Mouse (Mus musculus) MEL (cell line): ENCODE results near the gene Ganab. TPM values are rescaled to one million over a fixed set of nuclear protein-coding genes. Genes with fewer than 3 reads are reported as not detected.
A peak's percentile ranks its signal among the peaks of the same experiment; 100 is the strongest.

ENCODE experiments used
- DNase-seq: peaks from one replicate; pipeline ENCODE4 v3.0.0; 2011; ENCODE audit warnings: low read depth, low spot score
- H3K27ac ChIP-seq: 2 replicates; pipeline ENCODE4 v1.5.1; 2012; ENCODE audit warnings: low read depth, mild to moderate bottlenecking, control low read depth, low read length, moderate library complexity; ENCODE audit not compliant: control insufficient read depth
- H3K27me3 ChIP-seq, 2 experiments: fragments of 150-350 bp in 1 of 2; sonication (generic) in 1 of 2; 2 replicates each; pipeline ENCODE4 v1.6.1; 2012; ENCODE audit warnings: low read length in 2 of 2, mild to moderate bottlenecking in 2 of 2, improper control_type of control experiment in 1 of 2, moderate library complexity in 1 of 2; ENCODE audit not compliant: insufficient read depth in 2 of 2, control insufficient read depth in 1 of 2
- H3K36me3 ChIP-seq, 2 experiments: 2 replicates each; pipeline ENCODE4 v1.6.1; 2012 to 2014; ENCODE audit warnings: low read length in 2 of 2, improper control_type of control experiment in 1 of 2, inconsistent platforms in 1 of 2, mild to moderate bottlenecking in 1 of 2; ENCODE audit not compliant: insufficient read depth in 2 of 2, control insufficient read depth in 1 of 2
- H3K4me1 ChIP-seq, 2 experiments: fragments of 150-350 bp in 1 of 2; sonication (generic) in 1 of 2; 2 replicates each; pipeline ENCODE4 v1.6.1; 2012; ENCODE audit warnings: low read length in 2 of 2, improper control_type of control experiment in 1 of 2, mild to moderate bottlenecking in 1 of 2; ENCODE audit not compliant: insufficient read depth in 2 of 2, control insufficient read depth in 1 of 2
- H3K4me3 ChIP-seq, 2 experiments: fragments of 150-350 bp in 1 of 2; sonication (generic) in 1 of 2; 2 replicates each; pipeline ENCODE4 v1.5.1; 2012; ENCODE audit warnings: low read depth in 2 of 2, low read length in 2 of 2, mild to moderate bottlenecking in 2 of 2, moderate library complexity in 2 of 2, control low read depth in 1 of 2, improper control_type of control experiment in 1 of 2; ENCODE audit not compliant: control insufficient read depth in 1 of 2, insufficient read depth in 1 of 2
- H3K79me2 ChIP-seq: 2 replicates; pipeline ENCODE4 v1.6.1; 2012; ENCODE audit warnings: mild to moderate bottlenecking, low read length, moderate library complexity; ENCODE audit not compliant: control insufficient read depth, poor library complexity, insufficient read depth
- H3K9ac ChIP-seq: 2 replicates; pipeline ENCODE4 v1.6.1; 2012; ENCODE audit warnings: low read depth, mild to moderate bottlenecking, control low read depth, low read length, moderate library complexity; ENCODE audit not compliant: control insufficient read depth, poor library complexity, severe bottlenecking
- H3K9me3 ChIP-seq: fragments of 150-350 bp; sonication (generic); replicated peaks from 2 replicates; pipeline ENCODE4 v1.6.1; 2012; ENCODE audit warnings: mild to moderate bottlenecking, low read length, improper control_type of control experiment, moderate library complexity; ENCODE audit not compliant: insufficient read depth
- BHLHE40 ChIP-seq: IDR thresholded peaks from 2 replicates; pipeline ENCODE4 v1.6.1; 2012; ENCODE audit warnings: low read depth, mild to moderate bottlenecking, inconsistent platforms, low read length, improper control_type of control experiment, borderline replicate concordance
- E2F4 ChIP-seq: IDR thresholded peaks from 2 replicates; pipeline ENCODE4 v1.6.1; 2011; ENCODE audit warnings: low read depth, low read length, improper control_type of control experiment, borderline replicate concordance
- ELF1 ChIP-seq: IDR thresholded peaks from 2 replicates; pipeline ENCODE4 v1.6.1; 2014; ENCODE audit warnings: low read depth, mild to moderate bottlenecking, inconsistent platforms, low read length, improper control_type of control experiment, moderate library complexity
- EP300 ChIP-seq, 2 experiments: IDR thresholded peaks; 2 replicates each; pipeline ENCODE4 v1.6.1; 2011; ENCODE audit warnings: improper control_type of control experiment in 2 of 2, low read length in 2 of 2, low read depth in 1 of 2, mild to moderate bottlenecking in 1 of 2
- ETS1 ChIP-seq: IDR thresholded peaks from 2 replicates; pipeline ENCODE4 v1.6.1; 2012; ENCODE audit warnings: low read depth, mild to moderate bottlenecking, inconsistent platforms, low read length, improper control_type of control experiment, moderate library complexity
- GABPA ChIP-seq: IDR thresholded peaks from 2 replicates; pipeline ENCODE4 v1.6.1; 2012; ENCODE audit warnings: low read depth, mild to moderate bottlenecking, inconsistent platforms, low read length, improper control_type of control experiment, moderate library complexity
- GATA1 ChIP-seq: IDR thresholded peaks from 2 replicates; pipeline ENCODE4 v1.6.1; 2011; ENCODE audit warnings: low read depth, low read length, improper control_type of control experiment
- HCFC1 ChIP-seq: IDR thresholded peaks from 2 replicates; pipeline ENCODE4 v1.6.1; 2012; ENCODE audit warnings: low read depth, mild to moderate bottlenecking, inconsistent platforms, low read length, improper control_type of control experiment, moderate library complexity
- JUND ChIP-seq: IDR thresholded peaks from 2 replicates; pipeline ENCODE4 v1.6.1; 2011; ENCODE audit warnings: low read depth, mild to moderate bottlenecking, improper control_type of control experiment, low read length
- KAT2A ChIP-seq: conservative IDR thresholded peaks from 2 replicates; pipeline ENCODE4 v1.6.1; 2012; ENCODE audit warnings: low read depth, low read length, improper control_type of control experiment, inconsistent platforms
- MAFK ChIP-seq: IDR thresholded peaks from 2 replicates; pipeline ENCODE4 v1.6.1; 2011; ENCODE audit warnings: low read depth, mild to moderate bottlenecking, low read length, improper control_type of control experiment, borderline replicate concordance
- MAX ChIP-seq: IDR thresholded peaks from 2 replicates; pipeline ENCODE4 v1.6.1; 2011; ENCODE audit warnings: low read length, improper control_type of control experiment
- MAZ ChIP-seq: IDR thresholded peaks from 2 replicates; pipeline ENCODE4 v1.6.1; 2012; ENCODE audit warnings: low read depth, mild to moderate bottlenecking, inconsistent platforms, low read length, improper control_type of control experiment
- MEF2A ChIP-seq: IDR thresholded peaks from 2 replicates; pipeline ENCODE4 v1.6.1; 2014; ENCODE audit warnings: low read depth, mild to moderate bottlenecking, inconsistent platforms, low read length, improper control_type of control experiment; ENCODE audit not compliant: poor library complexity, insufficient replicate concordance, severe bottlenecking; ENCODE audit errors: extremely low read depth
- MXI1 ChIP-seq: IDR thresholded peaks from 2 replicates; pipeline ENCODE4 v1.6.1; 2011; ENCODE audit warnings: mild to moderate bottlenecking, low read depth, low read length, improper control_type of control experiment
- MYB ChIP-seq: IDR thresholded peaks from 2 replicates; pipeline ENCODE4 v1.6.1; 2011; ENCODE audit warnings: mild to moderate bottlenecking, low read depth, low read length, improper control_type of control experiment
- MYC ChIP-seq: IDR thresholded peaks from 2 replicates; pipeline ENCODE4 v1.6.1; 2011; ENCODE audit warnings: low read depth, mild to moderate bottlenecking, low read length, improper control_type of control experiment, moderate library complexity
- NELFE ChIP-seq: IDR thresholded peaks from 2 replicates; pipeline ENCODE4 v1.6.1; 2011; ENCODE audit warnings: low read depth, low read length, improper control_type of control experiment
- POLR2AphosphoS2 ChIP-seq: IDR thresholded peaks from 2 replicates; pipeline ENCODE4 v1.6.1; 2011; ENCODE audit warnings: low read length, improper control_type of control experiment
- POLR2AphosphoS5 ChIP-seq: IDR thresholded peaks from 2 replicates; pipeline ENCODE4 v1.6.1; 2012; ENCODE audit warnings: low read depth, borderline replicate concordance, mild to moderate bottlenecking, inconsistent platforms, low read length, moderate library complexity, mixed read lengths
- RAD21 ChIP-seq: IDR thresholded peaks from 2 replicates; pipeline ENCODE4 v1.6.1; 2011; ENCODE audit warnings: mild to moderate bottlenecking, low read depth, low read length, improper control_type of control experiment
- RCOR1 ChIP-seq: IDR thresholded peaks from 2 replicates; pipeline ENCODE4 v1.6.1; 2012; ENCODE audit warnings: low read depth, mild to moderate bottlenecking, inconsistent platforms, low read length, improper control_type of control experiment
- SIN3A ChIP-seq: IDR thresholded peaks from 2 replicates; pipeline ENCODE4 v1.6.1; 2012; ENCODE audit warnings: low read length, improper control_type of control experiment, inconsistent platforms
- SMC3 ChIP-seq: IDR thresholded peaks from 2 replicates; pipeline ENCODE4 v1.6.1; 2011; ENCODE audit warnings: low read depth, low read length, improper control_type of control experiment
- TAL1 ChIP-seq: IDR thresholded peaks from 2 replicates; pipeline ENCODE4 v1.6.1; 2012; ENCODE audit warnings: mild to moderate bottlenecking, inconsistent platforms, low read length, moderate library complexity, mixed read lengths
- TBP ChIP-seq: IDR thresholded peaks from 2 replicates; pipeline ENCODE4 v1.8.0; 2011; ENCODE audit warnings: low read depth, low read length, improper control_type of control experiment
- TCF12 ChIP-seq: IDR thresholded peaks from 2 replicates; pipeline ENCODE4 v1.6.1; 2014; ENCODE audit warnings: low read depth, mild to moderate bottlenecking, inconsistent platforms, low read length, improper control_type of control experiment, moderate library complexity
- UBTF ChIP-seq: IDR thresholded peaks from 2 replicates; pipeline ENCODE4 v1.6.1; 2012; ENCODE audit warnings: low read depth, mild to moderate bottlenecking, inconsistent platforms, low read length, improper control_type of control experiment, moderate library complexity, borderline replicate concordance; ENCODE audit not compliant: insufficient read depth
- USF1 ChIP-seq: IDR thresholded peaks from 2 replicates; pipeline ENCODE4 v1.6.1; 2014; ENCODE audit warnings: low read depth, mild to moderate bottlenecking, inconsistent platforms, low read length, improper control_type of control experiment, moderate library complexity
- USF2 ChIP-seq, 2 experiments: IDR thresholded peaks; 2 replicates each; pipeline ENCODE4 v1.6.1; 2011 to 2012; ENCODE audit warnings: improper control_type of control experiment in 2 of 2, low read length in 2 of 2, borderline replicate concordance in 1 of 2, inconsistent platforms in 1 of 2, low read depth in 1 of 2, mild to moderate bottlenecking in 1 of 2; ENCODE audit not compliant: insufficient read depth in 1 of 2
- ZC3H11A ChIP-seq: IDR thresholded peaks from 2 replicates; pipeline ENCODE4 v1.6.1; 2012; ENCODE audit warnings: low read depth, mild to moderate bottlenecking, inconsistent platforms, low read length, improper control_type of control experiment
- ZKSCAN1 ChIP-seq: IDR thresholded peaks from 2 replicates; pipeline ENCODE4 v1.6.1; 2012; ENCODE audit warnings: low read depth, mild to moderate bottlenecking, inconsistent platforms, low read length, improper control_type of control experiment, moderate library complexity
- ZMIZ1 ChIP-seq: IDR thresholded peaks from 2 replicates; pipeline ENCODE4 v1.6.1; 2012; ENCODE audit warnings: low read depth, mild to moderate bottlenecking, inconsistent platforms, low read length, improper control_type of control experiment, moderate library complexity
- ZNF384 ChIP-seq: IDR thresholded peaks from 2 replicates; pipeline ENCODE4 v1.6.1; 2012; ENCODE audit warnings: low read depth, mild to moderate bottlenecking, inconsistent platforms, low read length, improper control_type of control experiment
- polyA plus RNA-seq, 2 experiments: library from polyadenylated mRNA; stranded (reverse) in 1 of 2; unstranded in 1 of 2; fragments of >175 nt in 1 of 2; fragments of >200 nt in 1 of 2; gene quantifications; 2 replicates each; pipeline versions ENCODE4 v1.2.1 to v1.2.4; 2012; ENCODE audit warnings: low replicate concordance in 2 of 2, low read depth in 1 of 2; ENCODE audit not compliant: insufficient read length in 2 of 2, insufficient read depth in 1 of 2, missing spikeins in 1 of 2
- total RNA-seq: library from RNA; depleted of rRNA; stranded (reverse); fragments of 300-350 nt; gene quantifications from 2 replicates; pipeline ENCODE4 v1.2.3, GENCODE M21; 2012

Ganab gene
- total and polyA plus RNA-seq, 3 experiments: 122 to 123 TPM; not detected in 1

DNA sequence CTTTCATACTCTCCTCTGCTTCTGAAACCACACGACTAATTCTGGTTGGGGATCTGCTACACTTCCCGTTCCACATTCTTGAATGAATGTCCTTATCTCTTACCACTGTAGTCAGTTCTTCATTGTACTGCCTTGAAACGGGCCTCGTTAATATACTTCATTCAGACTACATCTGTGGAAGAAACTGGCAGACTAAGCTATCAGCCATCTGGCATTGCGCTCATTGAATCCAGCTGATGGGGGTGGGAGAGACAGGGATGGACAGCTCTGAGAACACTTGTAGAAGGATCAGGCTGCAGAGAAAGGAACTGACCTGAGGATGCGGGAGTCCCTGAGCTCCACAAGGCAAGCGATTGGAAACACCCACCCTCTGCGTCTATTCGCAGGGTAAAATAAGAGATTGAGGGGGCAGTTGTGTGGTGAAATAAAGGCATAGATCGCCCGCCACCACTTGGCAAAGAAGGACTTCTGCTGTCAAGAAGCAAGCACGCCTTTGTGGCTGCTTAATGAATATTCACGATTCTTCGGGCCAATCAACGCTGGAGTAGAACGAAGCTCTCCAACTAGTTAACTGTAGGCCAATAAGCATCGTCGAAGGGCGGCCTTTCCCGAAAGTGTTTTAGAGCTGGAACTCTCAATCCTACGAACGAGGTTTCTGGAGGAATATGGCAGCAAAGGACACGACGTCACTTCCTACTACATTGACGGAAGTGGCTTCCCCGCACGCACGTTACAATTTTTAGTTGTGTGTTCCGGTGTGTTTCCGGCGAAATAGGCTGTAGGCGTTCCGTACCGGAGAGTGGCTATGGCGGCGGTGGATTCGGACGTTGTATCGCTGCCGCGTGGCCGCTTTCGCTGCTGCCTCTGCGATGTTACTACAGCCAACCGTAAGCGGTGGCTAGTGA, 55.5 kb downstream of the Ganab start, which contains the start of gene Tut1:
TSS of gene Tut1 (plus strand) at position 713 of the 905 bp plus-strand sequence.
- Histone ChIP-seq H3K36me3 (peaks cover 16 to 53% of the 10 kb centered on the region in 2 experiments), H3K4me3 (peak within 1 kb of the TSS; percentile 67 to 81), H3K9ac (peak within 1 kb of the TSS; percentile 83), H3K27ac (peak within 1 kb of the TSS; percentile 82), H3K79me2 (peaks cover 34% of the 10 kb centered on the region), H3K27me3 (no peaks in the 10 kb centered on the region), H3K4me1 (peaks cover 9 to 30% of the 10 kb centered on the region in 2 experiments), H3K9me3 (no peaks in the 10 kb centered on the region)
- DNase-seq: peak; percentile 99
- TF ChIP-seq MAZ (no peak; the same call in 1 of the 2 replicates), EP300 (IDR thresholded peaks at IDR 0.05; ENCODE audit: low read depth in 1 of 2, low read length in 2 of 2) (peak; percentile 26 to 69; a peak in 3 of 4 replicates), ZC3H11A (no peak), HCFC1 (peak; percentile 99), UBTF (no peak; the same call in 1 of the 2 replicates), SMC3 (peak; percentile 33), TCF12 (peak; percentile 60), POLR2AphosphoS5 (no peak), SIN3A (peak; percentile 98), MYC (peak; percentile 97), MXI1 (peak; percentile 98), ZMIZ1 (peak; percentile 69; the same call in 1 of the 2 replicates), MEF2A (no peak), RAD21 (no peak; the same call in 1 of the 2 replicates), BHLHE40 (no peak; the same call in 1 of the 2 replicates), NELFE (peak; percentile 91), GABPA (no peak), ZNF384 (no peak), USF1 (no peak), JUND (no peak; the same call in 1 of the 2 replicates), KAT2A (peak; percentile 85), ETS1 (peak; percentile 72), MYB (no peak; the same call in 1 of the 2 replicates), TAL1 (peak; percentile 9; the same call in 1 of the 2 replicates), TBP (peak; percentile 96), MAX (peak; percentile 92), GATA1 (peak; percentile 79), MAFK (no peak), RCOR1 (0 out of 2 replicates have a peak, but pooled peaks have one; percentile 22), E2F4 (no peak), ELF1 (peak; percentile 94), POLR2AphosphoS2 (peak; percentile 81), USF2 (IDR thresholded peaks at IDR 0.05; ENCODE audit: borderline replicate concordance in 1 of 2, insufficient read depth in 1 of 2, low read depth in 1 of 2, low read length in 2 of 2) (no peak), ZKSCAN1 (no peak)
